Mouse (Mus musculus) granulocyte monocyte progenitor cell, adult 5-6 weeks (primary cell): ENCODE measurements around the gene Ptprg. TPM values are rescaled to one million over a fixed set of nuclear protein-coding genes. Genes with fewer than 3 reads are reported as not detected.

Experiments
- ATAC-seq: replicated peaks from 2 replicates; pipeline ENCODE4 v1.8.0; 2016; ENCODE audit warnings: mild to moderate bottlenecking, moderate TSS enrichment, inconsistent platforms; ENCODE audit not compliant: poor library complexity, severe bottlenecking
- total RNA-seq, 2 experiments: library from RNA; stranded (forward) in 1 of 2; stranded (reverse) in 1 of 2; fragments of 200-712, 200-1000 nt in 1 of 2; fragments of >200 nt in 1 of 2; fragmentation: Nextera tagmentation in 1 of 2; gene quantifications; 2 replicates each; pipeline ENCODE4 v1.2.3; 2014 to 2017

Ptprg gene
- total RNA-seq, 2 experiments from 2014 or later, result not detected

- ATAC-seq, result no peak
These were observed 165.9 kb downstream of the Ptprg start for GRCm38 (mm10) chr14:11719259-11719658.

GRCm38 (mm10) chr14:11722101-11722500, 168.8 kb downstream of the Ptprg start:
- no peak for ATAC-seq

GRCm38 (mm10) chr14:11723876-11724275, 170.5 kb downstream of the Ptprg start:
- ATAC-seq, result no peak

- ATAC-seq, result no peak; the same call in 1 of the 2 replicates
These were observed 178.0 kb downstream of the Ptprg start for GRCm38 (mm10) chr14:11731223-11731920.

GRCm38 (mm10) chr14:11732376-11732775, 179.0 kb downstream of the Ptprg start:
- peak; percentile 95 for ATAC-seq

GRCm38 (mm10) chr14:11743726-11744125, 190.4 kb downstream of the Ptprg start:
- ATAC-seq, result no peak

GRCm38 (mm10) chr14:11752678-11753077, 199.3 kb downstream of the Ptprg start:
- ATAC-seq, result no peak

GRCm38 (mm10) chr14:11754656-11755055, 201.3 kb downstream of the Ptprg start:
- no peak for ATAC-seq

GRCm38 (mm10) chr14:11758185-11758584, 204.9 kb downstream of the Ptprg start:
- no peak for ATAC-seq

- no peak for ATAC-seq
These were observed 206.0 kb downstream of the Ptprg start for GRCm38 (mm10) chr14:11759356-11759755.

GRCm38 (mm10) chr14:11762995-11763394, 209.7 kb downstream of the Ptprg start:
- ATAC-seq, result no peak

- ATAC-seq, result no peak
These were observed 219.4 kb downstream of the Ptprg start for GRCm38 (mm10) chr14:11772736-11773135.

GRCm38 (mm10) chr14:11774476-11775037, 221.2 kb downstream of the Ptprg start:
- ATAC-seq, result no peak

- ATAC-seq, result no peak
These were observed 221.9 kb downstream of the Ptprg start for GRCm38 (mm10) chr14:11775204-11775603.

- ATAC-seq, result no peak
These were observed 222.7 kb downstream of the Ptprg start for GRCm38 (mm10) chr14:11775951-11776495.

GRCm38 (mm10) chr14:11776566-11776965, 223.2 kb downstream of the Ptprg start:
- no peak for ATAC-seq

- no peak for ATAC-seq
These were observed 237.9 kb downstream of the Ptprg start for GRCm38 (mm10) chr14:11791190-11791589.

GRCm38 (mm10) chr14:11793847-11794246, 240.5 kb downstream of the Ptprg start:
- ATAC-seq, result no peak

- no peak for ATAC-seq
These were observed 249.2 kb downstream of the Ptprg start for GRCm38 (mm10) chr14:11802355-11803035.

- ATAC-seq, result no peak
These were observed 253.3 kb downstream of the Ptprg start for GRCm38 (mm10) chr14:11806674-11807073.

GRCm38 (mm10) chr14:11807465-11807864, 254.1 kb downstream of the Ptprg start:
- ATAC-seq, result no peak
